Mouse (Mus musculus): ENCODE data around the gene Pgpep1.

DNA sequence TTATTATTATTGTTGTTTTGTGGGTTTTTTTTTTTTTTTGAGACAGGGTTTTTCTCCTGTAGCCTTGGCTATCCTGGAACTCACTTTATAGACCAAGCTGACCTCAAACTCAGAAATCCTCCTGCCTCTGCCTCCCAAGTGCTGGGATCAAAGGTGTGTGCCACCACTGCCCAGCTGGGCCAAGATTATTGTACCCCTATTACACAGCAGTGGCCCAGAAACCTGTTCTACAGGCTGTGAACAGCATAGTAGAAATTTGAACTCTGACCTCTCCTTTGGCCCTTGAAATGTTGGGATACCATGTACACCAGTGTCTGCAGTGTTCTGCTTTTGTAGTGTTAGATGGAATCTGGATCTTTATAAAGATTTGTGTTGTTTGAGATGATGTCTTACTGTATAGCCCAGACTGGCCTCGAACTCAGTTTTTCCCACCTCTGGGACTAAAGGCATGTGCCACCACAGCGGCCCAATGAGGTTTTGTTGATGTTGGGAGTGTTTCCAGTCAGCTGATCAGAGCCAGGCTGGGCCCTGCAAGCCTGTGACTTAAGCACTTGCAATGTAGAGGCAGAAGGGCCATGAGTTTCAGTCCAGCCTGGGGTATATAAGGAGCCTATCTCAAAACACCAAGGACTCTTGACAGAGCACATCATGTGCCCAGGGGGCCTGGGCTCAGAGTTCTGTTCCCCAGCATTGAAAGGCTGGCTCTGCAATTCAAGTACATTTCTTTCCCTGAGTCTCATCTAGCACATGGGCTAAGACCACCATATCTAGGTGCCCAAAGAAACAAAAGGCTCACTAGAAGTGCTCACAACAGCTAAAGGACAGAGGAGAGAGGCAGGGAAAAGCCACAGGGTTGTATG is 42.0 kb upstream of the Pgpep1 start:
- TF ChIP-seq CTCF (IDR thresholded peaks at IDR 0.05; ENCODE audit: extremely low read depth, insufficient read length, insufficient replicate concordance, low read depth, low read length) (no peak), POLR2A (IDR thresholded peaks at IDR 0.05; ENCODE audit: low read depth, low read length) (no peak)
